Mouse (Mus musculus): ENCODE data around the gene Tgfb1i1. TPM values are rescaled to one million over a fixed set of nuclear protein-coding genes. Genes with fewer than 3 reads are reported as not detected.
A peak's percentile ranks its signal among the peaks of the same experiment; 100 is the strongest.

Tgfb1i1 gene
- total RNA-seq, 2 experiments from 2014 or later = 21.6 to 22.8 TPM

- no peak for DNase-seq (ENCODE audit: low spot score in 2 of 2)
Observed at GRCm38 (mm10) chr7:128243921-128244320, 2.7 kb upstream of the Tgfb1i1 start.

GRCm38 (mm10) chr7:128244410-128245025, 2.1 kb upstream of the Tgfb1i1 start:
- DNase-seq (ENCODE audit: low spot score in 2 of 2) = no peak

GRCm38 (mm10) chr7:128245547-128245946, 1.1 kb upstream of the Tgfb1i1 start:
- DNase-seq (ENCODE audit: low spot score in 2 of 2) = no peak

GRCm38 (mm10) chr7:128247443-128247842, 831 bp downstream of the Tgfb1i1 start:
- peak; percentile 86 to 88 for DNase-seq (ENCODE audit: low spot score in 2 of 2)

GRCm38 (mm10) chr7:128248081-128249042, 1.8 kb downstream of the Tgfb1i1 start:
- DNase-seq (ENCODE audit: low spot score in 2 of 2) = no peak

- DNase-seq (ENCODE audit: low spot score in 2 of 2) = no peak
Observed at GRCm38 (mm10) chr7:128249998-128250397, 3.4 kb downstream of the Tgfb1i1 start.

GRCm38 (mm10) chr7:128251946-128252345, 5.3 kb downstream of the Tgfb1i1 start:
- no peak for DNase-seq (ENCODE audit: low spot score in 2 of 2)

GRCm38 (mm10) chr7:128252609-128253008, 6.0 kb downstream of the Tgfb1i1 start:
- DNase-seq (ENCODE audit: low spot score in 2 of 2) = peak; percentile 75 to 81

GRCm38 (mm10) chr7:128254978-128255377, 8.4 kb downstream of the Tgfb1i1 start:
- DNase-seq (ENCODE audit: low spot score in 2 of 2) = no peak

GRCm38 (mm10) chr7:128255757-128256156, 9.1 kb downstream of the Tgfb1i1 start:
- no peak for DNase-seq (ENCODE audit: low spot score in 2 of 2)

- DNase-seq (ENCODE audit: low spot score in 2 of 2) = no peak
Observed at GRCm38 (mm10) chr7:128256783-128257334, 10.2 kb downstream of the Tgfb1i1 start.

- no peak for DNase-seq (ENCODE audit: low spot score in 2 of 2)
Observed at GRCm38 (mm10) chr7:128265411-128265810, 18.8 kb downstream of the Tgfb1i1 start, which contains the start of gene Slc5a2. Slc5a2 (plus strand) TSS chr7:128265657.

- no peak for DNase-seq (ENCODE audit: low spot score in 2 of 2)
Observed at GRCm38 (mm10) chr7:128266056-128266455, 19.4 kb downstream of the Tgfb1i1 start.

GRCm38 (mm10) chr7:128267391-128267790, 20.8 kb downstream of the Tgfb1i1 start:
- DNase-seq (ENCODE audit: low spot score in 2 of 2) = no peak

- DNase-seq (ENCODE audit: low spot score in 2 of 2) = no peak
Observed at GRCm38 (mm10) chr7:128267813-128268212, 21.2 kb downstream of the Tgfb1i1 start.

- no peak for DNase-seq (ENCODE audit: low spot score in 2 of 2)
Observed at GRCm38 (mm10) chr7:128270431-128270850, 23.8 kb downstream of the Tgfb1i1 start.

- no peak for DNase-seq (ENCODE audit: low spot score in 2 of 2)
Observed at GRCm38 (mm10) chr7:128271496-128271895, 24.9 kb downstream of the Tgfb1i1 start.

GRCm38 (mm10) chr7:128276051-128276450, 29.4 kb downstream of the Tgfb1i1 start:
- DNase-seq (ENCODE audit: low spot score in 2 of 2) = no peak

- DNase-seq (ENCODE audit: low spot score in 2 of 2) = no peak
Observed at GRCm38 (mm10) chr7:128279750-128280149, 33.1 kb downstream of the Tgfb1i1 start.

- no peak for DNase-seq (ENCODE audit: low spot score in 2 of 2)
Observed at GRCm38 (mm10) chr7:128281765-128282164, 35.2 kb downstream of the Tgfb1i1 start.

- DNase-seq (ENCODE audit: low spot score in 2 of 2) = no peak
Observed at GRCm38 (mm10) chr7:128282532-128283244, 36.1 kb downstream of the Tgfb1i1 start.
